ENCODE assay signal across 7 mouse cellular contexts in genomic region chr13:14039292-14039965, GRCm38 (mm10). TPM values are rescaled to one million over a fixed set of nuclear protein-coding genes. Genes with fewer than 3 reads are reported as not detected.
A peak's percentile ranks its signal among the peaks of the same experiment; 100 is the strongest.
DNase-seq lines count a peak whose midpoint lies in the region; ATAC-seq lines count a peak whose summit lies in the region.

TSS of gene Tbce (minus strand) at chr13:14039638.

- H3K9ac ChIP-seq in intestine, embryonic 15.5 days, result peak within 1 kb of the TSS; percentile 72

- intact Hi-C loops in gastrocnemius, postnatal 36 days (cut with DNase I), result no loop called here
- intact Hi-C loops in left cerebral cortex, postnatal 25 days (cut with DNase I), result loop anchor here (1.0 to 2.0 kb wide), 2 partner anchors 24 to 85 kb away; partner anchors contain the start of genes Arid4b, B3galnt2 and Ggps1

- no peaks in the 10 kb centered on the region for H3K27me3 ChIP-seq in intestine, embryonic 15.5 days (replicated peaks)
- no peaks in the 10 kb centered on the region for H3K27me3 ChIP-seq in midbrain, embryonic 10.5 days (ENCODE audit: low read depth, poor library complexity, severe bottlenecking)

- no peaks in the 10 kb centered on the region for H3K36me3 ChIP-seq in intestine, embryonic 15.5 days
- peaks cover 10% of the 10 kb centered on the region; the same call in 1 of the 2 replicates for H3K36me3 ChIP-seq in midbrain, embryonic 10.5 days

- H3K9me3 ChIP-seq in intestine, embryonic 15.5 days, result no peaks in the 10 kb centered on the region
- H3K9me3 ChIP-seq in midbrain, embryonic 10.5 days (replicated peaks), result no peaks in the 10 kb centered on the region

- peaks cover 7% of the 10 kb centered on the region; the same call in 1 of the 2 replicates for H3K4me1 ChIP-seq in intestine, embryonic 15.5 days (replicated peaks)
- peaks cover 18% of the 10 kb centered on the region for H3K4me1 ChIP-seq in midbrain, embryonic 10.5 days

- peak; percentile 85 to 91 for DNase-seq in adrenal gland, adult 18-20 months (ENCODE audit: low spot score in 2 of 2)
- DNase-seq in embryo, embryonic 11 days, result peak; percentile 94
- DNase-seq in gastrocnemius, postnatal 36 days, result peak; percentile 85 to 91
- peak; percentile 95 to 96 for DNase-seq in left cerebral cortex, postnatal 25 days (ENCODE audit: low spot score in 2 of 2)
- peak; percentile 89 for DNase-seq in midbrain, embryonic 10.5 days (ENCODE audit: low spot score)
- DNase-seq in right cerebral cortex, postnatal 4 days, result peak; percentile 93

- H3K4me2 ChIP-seq in intestine, embryonic 15.5 days (replicated peaks), result peak within 1 kb of the TSS; percentile 87

- H3K4me3 ChIP-seq in intestine, embryonic 15.5 days (replicated peaks), result peak within 1 kb of the TSS; percentile 52
- peak within 1 kb of the TSS; percentile 82 for H3K4me3 ChIP-seq in midbrain, embryonic 10.5 days

- peak; percentile 95 for ATAC-seq in intestine, embryonic 15.5 days

- WGBS in intestine, embryonic 15.5 days, result under 1% methylated on average over 35 of the region's 35 CpGs
- WGBS in midbrain, embryonic 10.5 days, result under 1% methylated on average over 35 of the region's 35 CpGs

- H3K27ac ChIP-seq in intestine, embryonic 15.5 days, result peak within 1 kb of the TSS; percentile 91
- peak within 1 kb of the TSS; percentile 99 for H3K27ac ChIP-seq in midbrain, embryonic 10.5 days (replicated peaks)

RNA-seq across cellular contexts. Expression of gene Tbce, which starts in this region (rescaled TPM):
- 10 to 100 TPM; 38.3 to 41.4 TPM for total RNA-seq in adrenal gland, adult 18-20 months (2021)
- total RNA-seq in gastrocnemius, postnatal 36 days (2021), result 10 to 100 TPM; 12.9 to 15.1 TPM
- polyA plus RNA-seq in intestine, embryonic 15.5 days (2015; fragmentation: Nextera tagmentation; extraction: Ambion mirVana), result 42.3 and 49.3 TPM in 2 replicates
- total RNA-seq in left cerebral cortex, postnatal 25 days (2021), result 10 to 100 TPM; 76.5 to 79.1 TPM
- polyA plus RNA-seq in midbrain, embryonic 10.5 days (2016; fragmentation: Nextera tagmentation; extraction: Ambion mirVana), result 50.9 and 65.6 TPM in 2 replicates

Comparison
In these comparisons a context has a peak if more than half of its experiments do, and no peak if none do; other contexts are left out.
1. Peak in every context shown above with its lines: DNase-seq, ATAC-seq, H3K4me3 ChIP-seq and H3K27ac ChIP-seq.